Mouse (Mus musculus): ENCODE data around the gene Zfp788. TPM values are rescaled to one million over a fixed set of nuclear protein-coding genes. Genes with fewer than 3 reads are reported as not detected.
"Not testable (repeated sequence)": the region's sequence is repeated elsewhere in the genome, so short reads cannot be mapped to it uniquely, and the experiment has no call there.

Gene Zfp788
- total RNA-seq (2022), result 10 to 100 TPM; 10.8 to 13.9 (median 12.6) TPM

DNA sequence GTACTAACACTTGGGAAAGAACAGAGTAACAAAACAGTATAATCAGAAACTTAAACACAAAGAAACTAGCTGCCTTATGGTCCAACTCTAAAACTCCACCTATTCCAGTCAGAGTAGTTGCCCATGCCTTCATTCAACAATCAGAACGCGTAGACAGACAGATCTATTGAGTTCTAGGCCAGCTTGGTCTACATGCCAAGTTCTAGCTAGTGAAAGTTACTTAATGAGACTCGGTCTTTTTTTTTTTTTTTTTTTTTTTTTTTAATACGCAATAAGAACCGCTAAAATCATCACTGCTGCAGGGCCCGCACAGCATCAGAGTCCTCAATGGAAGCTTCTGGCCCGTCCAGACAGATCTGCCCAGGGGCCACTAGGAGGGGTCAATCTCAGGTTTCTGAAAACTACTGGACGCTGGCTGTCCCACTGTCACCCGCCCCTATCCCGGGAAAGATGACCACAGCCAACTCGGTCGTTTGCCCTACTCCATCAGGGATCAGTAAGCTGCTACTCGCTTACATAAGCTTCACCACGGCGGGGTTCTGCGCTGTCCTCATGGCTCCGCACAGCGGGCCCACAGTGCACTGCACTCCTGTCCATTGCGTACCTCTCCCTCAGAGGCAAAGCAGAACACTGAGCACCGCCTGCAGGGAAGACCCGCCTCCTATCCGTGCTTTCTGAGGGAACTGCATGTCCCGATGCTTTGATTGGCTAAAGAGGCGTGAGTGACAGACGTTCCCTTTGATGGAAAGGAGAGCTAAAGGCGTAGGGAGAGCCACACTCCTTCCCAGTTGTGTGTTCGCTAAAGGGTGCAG, at the start of gene Zfp788:
Zfp788 (plus strand) TSS at position 795 of the 812 bp plus-strand sequence.
- DNase-seq (ENCODE audit: low spot score in 2 of 2), result peak; percentile 90 to 94

DNA sequence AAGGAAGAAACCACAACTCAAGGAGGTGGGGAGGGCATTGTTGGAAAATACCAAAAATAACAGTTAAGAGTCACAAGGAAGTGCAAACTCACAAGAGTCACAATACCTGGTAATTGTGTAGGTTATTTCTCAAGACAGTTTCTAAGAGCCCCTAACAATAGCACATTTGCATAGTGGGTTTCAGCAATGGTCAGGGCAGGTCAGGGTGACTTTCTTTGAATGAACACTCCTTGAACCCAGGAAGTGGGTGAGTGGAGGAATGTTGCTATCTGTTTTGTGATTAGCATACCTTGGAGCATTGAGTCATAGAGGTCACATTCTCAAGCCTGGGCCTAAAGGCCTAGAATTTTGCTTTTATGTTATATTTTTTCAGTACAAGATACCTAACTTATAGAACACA, 45.2 kb upstream of the Zfp788 start:
- DNase-seq (ENCODE audit: low spot score in 2 of 2), result not testable (repeated sequence)

DNA sequence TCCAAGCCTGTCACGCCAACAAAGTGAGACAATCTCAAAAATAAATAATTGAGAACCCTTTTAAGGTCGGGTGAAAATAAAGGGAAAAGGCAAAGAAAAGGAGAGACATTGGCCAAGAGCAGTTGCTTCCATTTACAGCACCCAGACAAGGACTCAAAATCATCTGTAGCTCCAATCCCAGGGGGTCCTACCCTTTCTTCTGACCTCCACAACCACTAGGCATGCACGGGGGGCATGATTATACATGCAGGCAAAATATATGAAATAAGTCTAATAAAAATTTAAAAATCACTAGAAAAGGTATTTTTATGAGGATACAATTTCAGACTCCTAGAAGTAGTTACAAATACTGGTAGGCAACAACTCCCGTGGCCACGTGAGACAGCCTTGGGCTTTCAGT, 34.4 kb upstream of the Zfp788 start:
- DNase-seq (ENCODE audit: low spot score in 2 of 2), result no peak

DNA sequence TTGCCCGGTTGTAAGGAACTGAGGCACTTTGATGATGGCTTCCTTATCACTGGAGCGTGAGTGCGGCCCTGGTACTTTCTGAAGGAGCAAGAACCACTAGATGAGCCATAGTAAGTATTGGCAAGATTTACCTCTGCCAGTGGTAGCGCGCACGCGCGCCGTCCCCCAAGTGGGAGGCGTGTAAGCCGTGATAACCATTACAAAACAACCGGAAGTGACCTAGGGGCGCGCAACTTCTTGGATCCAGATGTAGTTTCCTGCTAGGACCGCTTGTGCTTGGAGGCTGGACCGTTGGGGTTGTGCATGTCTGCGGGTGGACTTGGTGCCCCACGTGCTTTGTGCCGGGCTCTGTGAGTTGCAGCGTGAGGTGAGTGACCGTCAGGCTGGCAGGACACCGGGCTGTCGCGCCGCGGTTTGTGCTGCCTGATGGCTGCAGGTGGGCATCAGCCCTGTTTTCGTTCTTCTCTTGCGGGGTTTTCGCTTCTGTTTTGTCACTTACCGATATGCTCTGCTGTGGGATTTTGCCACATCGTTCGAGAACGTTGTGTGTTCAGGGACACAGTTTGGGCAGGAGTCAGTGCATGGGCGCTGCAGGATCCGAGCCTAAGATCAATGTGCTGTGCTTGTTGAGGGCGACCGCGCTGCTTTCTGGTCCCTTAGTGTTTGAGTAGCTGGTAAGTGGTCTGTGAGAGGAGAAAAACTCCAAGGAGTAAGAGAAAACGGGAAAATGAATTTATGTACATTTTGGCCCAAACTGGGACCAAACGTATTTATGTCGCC, 33.8 kb upstream of the Zfp788 start, which contains the start of gene 2610021A01Rik:
2610021A01Rik (plus strand) TSS at position 197 of the 780 bp plus-strand sequence.
- DNase-seq (ENCODE audit: low spot score in 2 of 2), result peak; percentile 82 to 89

DNA sequence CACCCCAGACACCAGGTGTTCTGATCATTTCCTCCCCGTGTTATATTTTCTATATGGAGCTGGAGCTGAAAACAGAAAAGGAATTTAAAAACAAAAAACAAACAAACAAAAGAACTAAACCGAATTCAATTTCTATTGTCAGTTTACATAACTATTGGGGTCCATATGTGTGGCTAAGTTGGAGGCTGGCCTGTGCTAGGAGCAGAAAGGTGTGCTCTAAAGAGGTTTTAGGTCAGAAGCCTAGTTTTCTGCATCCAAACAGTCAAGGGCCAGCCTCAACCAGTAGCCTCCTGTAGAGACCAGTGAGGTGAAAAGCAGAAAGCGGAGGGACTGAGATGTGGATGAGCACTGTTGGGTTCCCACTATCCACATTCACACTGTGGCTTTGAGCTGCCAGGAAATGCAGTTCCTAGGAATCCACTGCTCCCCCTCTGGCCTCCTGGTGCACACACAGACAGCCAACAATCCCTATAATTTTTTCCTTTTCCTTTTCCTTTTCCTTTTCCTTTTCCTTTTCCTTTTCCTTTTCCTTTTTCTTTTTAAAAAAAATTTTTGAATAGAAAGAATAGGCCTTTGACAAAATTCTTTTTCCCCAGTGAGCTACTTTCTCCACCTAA, 33.0 kb upstream of the Zfp788 start:
- DNase-seq (ENCODE audit: low spot score in 2 of 2), result no peak

DNA sequence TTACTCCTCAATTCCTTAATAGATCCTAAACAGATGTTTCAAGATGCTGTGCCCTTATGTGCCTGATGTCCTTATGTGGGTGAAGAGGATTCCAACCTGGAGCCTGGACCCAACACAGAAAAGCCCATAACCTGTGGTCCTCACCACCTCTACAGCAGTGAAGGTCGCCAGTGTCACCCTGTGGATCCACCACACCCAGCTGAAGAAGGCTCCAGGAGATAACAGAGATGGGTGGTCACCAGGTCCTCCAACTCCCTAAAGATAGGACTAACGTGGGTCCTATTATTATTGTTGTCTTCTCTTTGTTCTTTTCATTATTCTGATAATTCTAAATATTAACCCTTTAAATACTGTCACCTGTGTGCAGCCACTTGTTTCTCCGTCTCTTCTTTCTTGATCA, 21.3 kb upstream of the Zfp788 start:
- DNase-seq (ENCODE audit: low spot score in 2 of 2), result no peak

DNA sequence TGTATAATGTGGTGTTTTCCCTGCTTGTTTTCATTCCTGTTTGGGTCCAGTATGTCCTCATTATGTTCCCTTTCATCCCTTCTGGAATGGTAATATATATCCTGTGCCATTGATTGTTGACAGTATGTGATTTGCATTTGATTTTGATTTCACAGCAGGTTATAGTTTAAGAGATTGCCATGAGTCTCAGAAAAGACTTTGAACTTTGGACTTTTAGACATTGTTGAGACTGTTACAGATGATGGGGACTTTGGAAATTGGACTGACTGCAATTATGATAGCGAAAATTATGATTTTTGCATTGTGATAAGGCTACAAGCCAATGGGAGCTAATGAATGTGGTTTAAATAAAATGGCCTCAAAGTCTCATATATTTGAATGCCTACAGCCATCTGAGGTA, 16.8 kb upstream of the Zfp788 start:
- not testable (repeated sequence) for DNase-seq (ENCODE audit: low spot score in 2 of 2)

GRCm38 (mm10) chr7:41633221-41633984, 400 bp downstream of the Zfp788 start:
- peak; percentile 91 to 92 for DNase-seq (ENCODE audit: low spot score in 2 of 2)

GRCm38 (mm10) chr7:41674326-41674725, 41.3 kb downstream of the Zfp788 start:
- not testable (repeated sequence) for DNase-seq (ENCODE audit: low spot score in 2 of 2)

Other genes with a start within 250 kb of the Zfp788 start
- gene AI987944, start 239.8 kb upstream of the Zfp788 start, total RNA-seq (2022), result 10 to 100 TPM in 3 of 4 experiments, 1 to 10 TPM in 1; 9.6 to 11.8 (median 10.6) TPM
- under 1 TPM; 0.22 to 0.34 (median 0.29) TPM for gene Vmn2r57, start 184.5 kb upstream of the Zfp788 start, total RNA-seq (2022)
- under 1 TPM in 2 of 4 experiments, not detected in 2; 0.07 to 0.08 TPM for gene Gm20449, start 133.8 kb upstream of the Zfp788 start, total RNA-seq (2022)
- gene AW146154, start 133.3 kb upstream of the Zfp788 start, total RNA-seq (2022), result 1 to 10 TPM; 3.1 to 5.3 (median 3.7) TPM
- gene Gm6871, start 59.5 kb upstream of the Zfp788 start, total RNA-seq (2022), result not detected
- gene 2610021A01Rik, start 34.0 kb upstream of the Zfp788 start, total RNA-seq (2022), result 10 to 100 TPM in 3 of 4 experiments, 1 to 10 TPM in 1; 9.7 to 14.9 (median 13.0) TPM
- gene Vmn2r58, start 239.5 kb downstream of the Zfp788 start, total RNA-seq (2022), result not detected

Data from gastrocnemius, adult 8-10 months (tissue).